Mouse (Mus musculus): ENCODE data around the gene Doc2b.

Gene Doc2b

DNA sequence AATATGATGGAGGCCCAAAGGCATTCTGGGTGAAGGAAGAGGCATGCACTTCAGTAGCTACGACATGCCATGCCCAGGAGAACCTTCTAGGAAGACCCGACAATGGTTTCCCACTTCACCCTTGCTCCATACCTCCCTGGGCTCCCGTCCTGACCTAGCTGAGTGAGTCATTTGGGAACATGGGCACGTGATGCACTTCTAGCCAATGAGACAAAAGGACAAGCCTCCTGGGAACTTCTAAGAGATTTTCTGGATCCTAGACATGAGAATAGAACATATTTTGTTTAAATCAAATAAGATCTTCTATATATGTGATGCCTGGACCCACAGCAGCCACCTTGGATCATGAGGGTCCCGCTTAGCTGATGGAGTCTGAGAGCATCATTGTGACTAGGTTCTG, 3.3 kb downstream of the Doc2b start:
- DNase-seq, result no peak

DNA sequence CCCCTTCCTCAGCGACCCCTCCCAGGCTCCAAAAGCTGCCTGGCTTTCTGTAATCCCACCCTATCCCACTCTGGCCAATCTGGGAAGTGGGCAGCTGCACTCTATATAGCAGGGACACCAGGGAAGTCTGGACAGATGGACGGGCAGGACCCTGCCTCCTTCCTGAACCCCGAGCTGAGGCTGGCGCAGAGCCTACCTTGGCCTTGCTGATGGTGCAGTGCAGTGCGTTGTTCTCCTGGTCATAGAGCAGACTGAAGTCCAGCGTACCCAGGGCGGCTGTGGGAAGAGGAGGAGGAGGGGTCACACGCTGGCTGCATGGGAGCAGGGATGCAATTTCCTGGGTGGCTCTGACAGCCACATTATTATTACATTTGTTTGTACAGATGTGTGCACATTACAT, 10.0 kb downstream of the Doc2b start:
- DNase-seq, result no peak

DNA sequence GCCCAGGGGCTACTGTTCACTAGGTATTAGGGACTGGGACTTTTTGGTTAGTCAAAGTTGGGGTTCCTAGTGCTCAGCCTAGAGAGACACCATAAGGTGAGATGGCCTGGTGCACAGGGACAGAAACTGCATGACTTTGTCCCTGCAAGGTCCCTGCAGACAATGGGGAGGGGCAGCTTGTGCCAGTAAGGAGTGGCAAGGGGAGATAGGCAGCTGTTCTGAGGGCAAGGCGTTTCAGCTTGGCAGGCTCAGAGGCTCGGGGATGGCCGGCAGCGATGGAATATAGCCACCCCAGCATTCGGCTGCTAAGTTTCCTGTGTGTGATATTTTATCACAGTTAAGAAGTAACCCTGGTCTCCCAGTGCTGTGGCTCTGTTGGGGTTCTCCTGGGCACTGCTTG, 12.1 kb downstream of the Doc2b start:
- no peak for DNase-seq

DNA sequence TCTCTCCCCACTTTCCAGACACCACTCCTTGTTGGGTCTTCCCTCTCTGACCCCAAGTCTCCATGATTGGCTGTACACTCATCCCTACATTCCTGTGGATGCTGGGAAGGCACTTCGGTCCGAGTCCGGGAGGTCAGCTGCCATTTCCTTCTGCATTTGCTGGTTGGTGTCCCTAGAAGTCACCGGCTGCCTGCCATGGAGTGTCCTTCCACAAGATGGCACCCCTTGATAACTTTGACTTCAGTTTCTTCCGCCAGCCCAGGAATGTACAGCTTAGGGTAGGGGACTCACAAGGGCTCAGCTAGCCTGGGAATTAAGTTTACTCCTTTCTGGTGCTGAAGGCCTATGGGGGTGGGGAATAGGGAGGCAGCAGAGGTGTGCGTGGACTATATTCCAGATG, 13.9 kb downstream of the Doc2b start:
- peak; percentile 78 for DNase-seq

DNA sequence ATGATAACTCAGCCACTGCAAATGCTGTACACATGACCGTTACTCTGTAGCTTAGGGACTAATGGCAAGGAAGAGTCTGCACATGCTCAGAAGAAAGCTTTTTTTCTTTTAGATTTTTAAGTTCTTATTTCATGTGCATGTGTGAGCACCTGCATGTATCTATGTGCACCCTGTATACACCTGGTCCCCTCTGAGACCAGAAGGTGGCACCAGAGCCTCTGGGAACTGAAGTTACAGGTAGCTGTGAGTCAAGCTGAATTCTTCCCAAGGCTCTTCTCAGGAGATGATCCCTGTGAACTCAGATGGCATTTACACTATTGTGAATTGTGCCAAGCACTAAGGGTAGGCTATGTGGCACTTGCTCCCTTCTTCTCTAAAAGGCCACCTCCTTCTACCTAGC, 19.9 kb downstream of the Doc2b start:
- no peak for DNase-seq

DNA sequence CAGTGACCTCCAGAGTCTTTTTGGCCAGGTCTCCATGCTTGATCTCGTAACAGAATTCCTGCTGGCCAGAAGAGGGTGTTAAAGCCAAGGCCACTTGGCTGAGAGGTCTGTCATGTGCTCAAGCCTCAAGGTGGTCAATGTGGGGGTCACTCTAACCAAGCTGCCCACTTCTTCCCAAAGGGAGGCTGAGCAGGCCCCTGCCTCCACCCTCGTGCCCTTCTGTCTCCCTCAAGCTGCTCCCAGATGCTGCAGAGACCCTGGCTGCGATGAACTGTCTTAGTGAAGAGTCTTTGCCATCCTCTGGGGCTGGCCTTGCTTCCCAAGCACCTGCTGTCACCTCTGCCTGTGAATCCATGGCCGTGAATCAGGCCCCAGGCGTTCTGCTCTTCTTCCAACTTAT, 23.3 kb downstream of the Doc2b start:
- no peak for DNase-seq

DNA sequence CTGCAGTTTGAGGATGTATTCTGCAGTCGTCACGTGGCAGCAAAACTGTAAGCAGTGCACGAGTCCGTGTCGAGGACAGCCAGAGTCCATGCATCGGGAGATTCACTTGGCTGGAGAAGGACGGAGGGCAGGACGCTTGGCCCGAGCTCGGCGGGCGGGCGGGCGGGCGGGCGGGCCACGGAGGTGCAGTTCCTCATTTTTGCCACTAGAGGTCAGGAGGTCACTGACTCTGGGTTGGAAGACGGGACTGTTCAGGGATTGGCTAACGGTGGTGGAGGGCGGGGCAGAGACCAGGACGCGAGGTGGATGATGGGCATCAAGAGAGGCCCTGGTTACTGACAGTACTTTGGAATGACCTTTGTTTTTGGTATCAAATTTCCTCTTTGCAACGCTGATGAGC, 26.6 kb downstream of the Doc2b start:
- DNase-seq, result peak; percentile 89

DNA sequence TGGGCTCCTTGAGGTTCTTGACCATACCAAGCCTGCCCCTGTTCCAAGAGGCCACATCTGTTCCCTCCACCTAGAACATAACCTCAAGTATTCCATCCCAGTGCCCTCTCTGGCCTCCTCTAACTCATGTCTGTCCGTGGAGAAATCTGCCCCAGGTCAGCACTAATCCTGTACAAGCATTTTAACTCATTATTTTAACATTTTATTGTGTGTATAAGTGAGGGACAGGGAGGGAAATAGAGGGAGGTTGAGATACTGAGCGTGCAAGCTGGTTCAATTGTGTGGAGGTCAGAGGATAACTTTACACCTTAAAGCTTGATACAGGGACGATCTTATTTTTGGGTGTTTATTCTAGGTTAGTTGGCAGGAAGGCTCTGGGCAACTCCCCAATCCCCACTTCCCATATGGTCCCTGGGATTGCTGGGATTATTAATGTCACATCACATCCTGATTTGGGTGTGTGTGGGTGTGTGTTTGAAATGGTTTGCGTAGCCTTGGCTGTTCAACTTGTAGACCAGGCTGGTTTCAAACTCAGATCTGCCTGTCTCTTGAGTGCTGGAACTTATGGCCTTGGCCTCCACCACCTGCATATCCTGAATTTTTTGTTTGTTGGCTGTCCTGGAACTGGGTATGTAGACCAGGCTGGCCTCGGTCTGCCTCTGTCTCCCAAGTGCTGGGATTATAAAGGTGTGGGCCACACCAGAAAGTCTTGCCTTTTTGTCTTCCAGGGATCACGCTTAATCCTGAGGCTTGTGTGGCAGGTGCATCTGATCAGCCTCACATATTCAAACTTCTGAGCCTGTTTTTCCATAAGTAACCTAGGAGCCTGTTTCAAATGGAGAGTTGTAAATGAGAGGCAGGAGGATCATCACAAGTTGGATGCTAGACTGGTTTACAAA, 27.5 kb downstream of the Doc2b start:
- DNase-seq, result no peak

DNA sequence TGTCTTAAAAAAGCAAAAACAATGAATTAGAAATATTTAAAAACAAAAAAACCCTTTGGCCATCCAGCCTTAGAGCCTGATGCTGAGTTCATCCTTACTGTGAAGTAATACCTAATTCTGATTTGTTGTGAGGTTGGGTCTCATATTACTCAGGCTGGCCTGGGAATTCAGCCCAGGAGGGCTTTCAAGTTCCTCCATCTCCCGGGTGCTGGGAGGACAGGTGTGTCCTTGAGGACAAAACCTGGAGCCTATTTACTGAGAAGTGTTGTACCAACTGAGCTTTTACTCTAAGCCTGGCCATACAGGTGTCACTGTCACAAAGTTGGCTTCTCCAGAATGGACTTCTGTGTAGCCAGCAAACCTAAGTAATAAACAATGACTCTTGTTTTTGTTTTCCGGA, 28.8 kb downstream of the Doc2b start:
- DNase-seq, result no peak

DNA sequence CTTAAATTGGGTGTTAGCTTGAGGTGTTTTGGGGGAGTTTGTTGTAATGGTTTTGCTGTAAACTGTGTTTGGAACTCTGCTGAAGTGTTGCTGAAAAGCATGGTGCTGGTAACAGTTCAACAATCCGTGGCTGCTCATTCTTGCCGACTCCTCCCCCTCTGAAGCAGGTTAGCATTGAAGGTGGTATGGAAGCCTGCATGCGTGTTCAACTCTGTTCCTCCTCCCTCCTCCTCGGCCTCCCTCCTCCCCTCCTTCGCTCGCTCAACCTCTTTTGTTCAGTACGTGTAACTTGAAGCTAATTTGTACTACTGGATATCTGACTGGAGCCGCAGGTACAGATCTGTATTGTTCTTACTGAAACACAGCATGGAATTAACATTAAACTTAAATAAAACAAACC, 30.7 kb downstream of the Doc2b start:
- no peak for DNase-seq

DNA sequence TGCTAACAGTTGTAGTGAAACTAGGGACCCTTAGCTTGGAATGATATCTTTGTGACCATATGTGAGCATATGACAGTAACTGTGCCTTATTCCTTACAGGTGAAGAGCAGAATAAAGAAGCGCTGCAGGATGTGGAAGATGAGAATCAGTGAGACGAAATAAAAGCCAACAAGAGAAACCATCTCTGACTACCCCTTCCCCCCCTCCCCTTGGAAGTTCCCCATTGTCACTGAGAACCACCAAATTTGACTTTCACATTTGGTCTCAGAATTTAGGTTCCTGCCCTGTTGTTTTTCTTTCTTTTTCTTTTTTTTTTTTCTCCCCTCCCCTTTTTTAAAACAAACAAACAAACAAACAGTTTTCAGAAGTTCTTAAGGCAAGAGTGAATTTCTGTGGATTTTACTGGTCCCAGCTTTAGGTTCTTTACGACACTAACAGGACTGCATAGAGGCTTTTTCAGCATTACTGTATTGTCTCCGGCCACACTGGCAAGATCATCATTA, 31.3 kb downstream of the Doc2b start:
- no peak for DNase-seq

DNA sequence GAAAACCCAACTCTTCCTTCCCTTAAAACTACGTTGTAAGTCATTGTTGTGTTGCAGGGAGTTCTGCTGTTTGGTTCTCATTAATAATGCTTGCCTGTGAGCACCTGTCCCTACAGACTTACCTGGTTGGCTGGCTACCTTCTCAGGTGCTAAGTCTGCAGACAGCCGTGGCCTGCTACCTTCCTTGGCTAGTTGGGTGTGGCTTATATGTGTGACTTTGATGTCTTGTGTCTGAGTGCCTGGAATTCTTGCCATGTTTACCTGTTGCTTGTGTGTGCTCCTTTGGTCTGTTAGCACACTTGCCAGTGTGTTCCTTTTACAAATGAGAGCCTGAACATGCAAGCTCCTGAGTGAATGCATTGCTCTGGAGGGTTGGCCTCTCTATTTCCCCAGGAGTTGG, 33.1 kb downstream of the Doc2b start:
- DNase-seq, result no peak

DNA sequence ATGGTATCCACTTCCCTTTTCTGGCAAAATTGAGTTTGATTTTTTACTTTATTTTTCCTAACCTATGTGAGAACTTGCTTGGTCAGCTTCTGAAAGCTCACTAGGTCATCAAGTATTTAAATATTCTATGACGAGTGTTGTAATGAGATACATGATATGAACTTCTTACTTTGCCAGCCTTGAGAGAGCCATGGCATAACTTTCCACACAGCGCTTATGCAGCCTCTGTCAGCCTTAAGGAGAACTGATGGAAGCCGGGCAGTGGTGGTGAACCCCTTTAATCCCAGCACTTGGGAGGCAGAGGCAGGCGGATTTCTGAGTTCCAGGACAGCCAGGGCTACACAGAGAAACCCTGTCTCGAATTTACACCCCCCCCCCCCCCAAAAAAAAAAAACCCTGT, 35.1 kb downstream of the Doc2b start:
- no peak for DNase-seq

DNA sequence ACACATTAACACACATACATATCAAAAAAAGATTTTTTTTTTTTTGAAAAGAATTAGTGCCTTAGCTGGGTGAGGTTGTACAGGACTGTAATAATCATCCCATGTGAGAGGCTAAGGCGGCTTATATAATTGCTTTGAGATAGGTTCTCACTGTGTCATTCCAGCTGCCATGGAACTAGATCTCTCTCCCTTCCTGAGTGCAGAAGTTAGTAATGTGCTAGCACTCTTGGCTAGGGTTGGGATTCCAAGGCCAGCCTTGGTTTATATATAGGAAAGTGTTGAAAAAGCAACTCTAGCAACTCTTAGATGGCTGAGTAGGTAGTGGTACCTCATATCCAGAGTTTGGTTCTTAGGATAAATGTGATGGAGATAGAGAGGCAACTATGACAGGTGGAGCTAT, 37.3 kb downstream of the Doc2b start:
- no peak for DNase-seq

DNA sequence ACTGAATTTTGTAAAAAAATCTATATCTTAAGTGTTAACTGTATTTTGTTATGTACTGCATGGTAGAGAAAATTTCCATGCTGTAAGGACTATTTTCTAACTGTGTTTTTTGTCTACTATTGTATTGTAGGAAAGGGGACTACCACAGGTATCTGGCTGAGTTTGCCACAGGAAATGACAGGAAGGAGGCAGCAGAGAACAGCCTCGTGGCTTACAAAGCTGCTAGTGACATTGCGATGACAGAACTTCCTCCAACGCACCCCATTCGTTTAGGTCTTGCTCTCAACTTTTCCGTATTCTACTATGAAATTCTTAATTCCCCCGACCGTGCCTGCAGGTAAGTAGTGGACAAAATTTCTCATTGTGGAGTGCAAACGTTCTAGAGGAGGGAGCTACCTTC, 39.2 kb downstream of the Doc2b start:
- DNase-seq, result no peak

DNA sequence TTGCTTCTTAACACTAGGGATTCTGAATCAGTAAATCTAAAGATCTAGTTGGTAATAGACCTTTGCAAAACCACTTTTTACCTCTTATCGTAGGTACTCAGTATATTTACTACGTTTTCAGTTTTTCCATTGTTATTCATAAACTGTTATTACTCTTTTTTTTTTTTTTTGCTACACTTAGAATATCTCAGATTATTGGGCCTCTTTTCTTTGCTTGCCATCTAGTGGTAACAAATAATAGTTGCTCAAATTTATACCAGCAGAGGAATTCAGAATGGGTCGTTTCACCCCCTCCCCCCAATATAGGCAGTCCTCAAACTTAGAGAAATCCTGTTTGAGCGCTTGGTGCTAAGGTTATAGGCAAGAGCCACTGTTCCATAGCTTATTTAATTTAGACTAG, 44.8 kb downstream of the Doc2b start:
- DNase-seq, result no peak

DNA sequence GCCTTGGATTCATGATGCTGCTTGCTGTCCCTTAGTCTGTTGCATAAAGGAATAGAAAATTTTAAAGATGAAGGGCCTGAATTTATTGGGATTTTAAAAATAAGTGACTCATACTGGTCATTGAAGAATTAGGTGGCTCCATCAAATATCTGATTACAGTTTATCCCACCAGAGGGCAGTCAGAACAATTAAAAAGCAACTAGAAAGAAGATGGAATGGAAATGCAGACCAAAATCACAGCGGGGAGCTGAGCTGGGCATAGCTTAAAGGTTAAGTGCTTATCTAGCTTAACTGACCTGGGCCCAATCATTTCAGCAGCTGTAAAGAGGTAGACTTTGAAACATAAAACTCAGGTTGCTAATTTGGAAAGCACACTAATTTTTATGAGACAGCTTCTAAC, 45.3 kb downstream of the Doc2b start:
- DNase-seq, result no peak

DNA sequence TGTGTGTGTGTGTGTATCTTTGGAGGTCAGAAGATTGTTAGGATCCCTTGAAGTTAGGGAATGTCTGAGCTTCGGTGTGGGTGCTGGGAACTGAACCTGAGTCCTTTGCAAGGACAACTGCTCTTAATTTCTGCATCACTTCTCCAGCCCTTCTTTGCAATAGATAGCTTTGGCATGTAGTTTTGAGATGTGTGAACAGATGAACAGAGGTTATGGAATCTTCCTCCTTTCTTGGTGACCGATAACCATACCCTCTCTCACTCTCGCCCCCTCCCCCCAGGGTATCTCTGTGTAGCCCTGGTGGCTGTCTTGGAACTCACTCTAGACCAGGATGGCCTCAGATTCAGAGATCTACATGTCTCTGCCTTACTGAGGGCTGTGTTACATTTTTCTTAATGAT, 51.1 kb downstream of the Doc2b start:
- DNase-seq, result no peak

DNA sequence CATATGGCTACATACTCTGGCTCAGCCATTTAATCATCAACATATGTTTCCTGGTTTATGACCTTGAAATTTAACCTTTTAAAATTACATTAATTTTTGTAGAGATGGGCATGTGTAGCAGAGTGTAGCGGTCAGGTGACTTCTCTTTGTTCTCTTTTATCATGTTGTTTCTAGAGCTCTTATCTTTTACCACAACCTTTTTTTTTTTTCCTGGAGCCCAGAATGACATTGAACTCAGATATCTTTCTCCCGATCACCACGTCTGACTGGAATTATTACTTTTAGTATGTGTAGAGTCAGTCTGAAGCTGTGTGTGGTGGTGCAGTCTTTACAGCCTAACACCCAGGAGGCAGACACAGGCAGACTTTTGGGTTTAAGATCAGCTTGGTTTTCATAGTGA, 54.2 kb downstream of the Doc2b start:
- DNase-seq, result no peak

DNA sequence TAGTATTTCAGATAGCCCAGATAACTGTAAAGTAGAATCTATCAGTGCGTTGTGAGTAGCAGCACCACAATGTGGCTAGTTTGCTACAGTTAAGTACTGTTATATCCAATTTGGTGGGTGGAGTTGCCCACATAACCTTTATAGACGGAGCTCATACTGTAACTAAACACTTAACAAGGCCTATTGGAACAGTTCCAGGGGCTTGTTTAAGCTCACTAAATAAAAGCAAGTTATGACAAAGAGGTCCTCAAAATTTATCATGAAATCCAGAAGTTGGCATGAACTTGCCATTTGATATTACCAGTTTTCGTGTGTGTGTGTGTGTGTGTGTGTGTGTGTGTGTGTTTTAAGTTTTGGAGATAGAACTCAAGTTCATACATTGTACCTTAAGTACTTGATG, 55.6 kb downstream of the Doc2b start:
- no peak for DNase-seq

DNA sequence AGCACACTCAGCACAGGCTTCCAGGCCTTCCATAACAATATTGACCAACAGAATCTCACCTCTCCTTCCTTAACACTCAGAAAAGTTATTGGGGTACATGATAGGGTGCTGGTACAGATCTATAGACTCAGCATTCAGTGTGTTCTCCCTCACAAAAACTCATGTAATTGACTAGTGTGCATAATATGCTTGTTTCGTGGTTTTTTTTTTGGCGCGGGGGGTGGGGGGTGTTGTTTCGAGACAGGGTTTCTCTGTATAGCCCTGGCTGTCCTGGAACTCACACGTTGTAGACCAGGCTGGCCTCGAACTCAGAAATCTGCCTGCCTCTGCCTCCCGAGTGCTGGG, 57.4 kb downstream of the Doc2b start:
- DNase-seq, result no peak

DNA sequence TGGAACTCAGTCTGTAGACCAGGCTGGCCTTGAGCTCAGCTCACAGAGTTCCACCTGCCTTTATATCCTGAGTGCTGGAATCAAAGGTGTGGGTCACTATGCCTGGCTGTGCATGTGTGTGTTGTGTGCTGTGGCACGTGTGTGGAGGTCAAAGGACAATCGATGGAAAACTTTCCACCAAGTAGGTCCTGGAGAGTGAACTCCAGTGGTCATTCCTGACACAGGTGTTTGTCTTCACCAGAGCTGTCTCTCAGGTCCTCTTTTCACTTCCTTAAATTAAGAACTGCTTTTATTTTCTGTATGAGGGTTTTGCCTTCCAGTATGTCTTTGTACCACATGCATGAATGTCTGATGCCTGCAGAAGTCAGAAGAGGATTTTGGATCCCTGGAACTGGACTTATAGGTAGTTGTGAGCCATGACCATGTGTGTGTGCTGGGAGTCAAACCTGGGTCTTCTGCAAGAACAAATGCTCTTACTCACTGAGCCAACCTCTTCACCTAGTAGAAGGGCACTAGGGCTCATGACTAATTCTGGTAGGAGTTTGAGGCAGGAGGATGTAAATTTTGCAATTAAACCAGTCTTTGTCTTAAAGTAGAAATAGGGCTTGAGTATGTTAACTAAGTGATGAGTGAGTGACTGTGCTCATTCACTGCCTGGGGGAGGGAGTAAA, 57.9 kb downstream of the Doc2b start:
- no peak for DNase-seq

DNA sequence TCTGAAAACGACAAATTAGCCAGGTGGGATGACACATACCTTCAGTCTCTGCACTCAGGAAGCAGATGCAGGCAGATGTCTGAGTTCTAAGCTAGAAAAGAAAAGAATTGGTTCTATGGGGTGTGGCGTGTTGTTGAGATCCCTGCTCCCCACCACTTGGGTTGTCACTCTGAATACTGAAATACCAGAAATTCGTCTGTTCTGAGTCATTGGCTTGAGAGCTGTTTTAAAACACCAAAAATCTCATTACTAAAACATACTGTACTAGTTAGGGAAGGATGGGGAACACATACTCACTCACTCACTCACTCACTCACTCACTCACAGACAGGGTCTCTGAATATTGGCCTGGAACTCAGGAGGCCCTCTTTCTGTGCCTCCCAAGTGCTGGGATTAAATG, 58.9 kb downstream of the Doc2b start:
- no peak for DNase-seq

DNA sequence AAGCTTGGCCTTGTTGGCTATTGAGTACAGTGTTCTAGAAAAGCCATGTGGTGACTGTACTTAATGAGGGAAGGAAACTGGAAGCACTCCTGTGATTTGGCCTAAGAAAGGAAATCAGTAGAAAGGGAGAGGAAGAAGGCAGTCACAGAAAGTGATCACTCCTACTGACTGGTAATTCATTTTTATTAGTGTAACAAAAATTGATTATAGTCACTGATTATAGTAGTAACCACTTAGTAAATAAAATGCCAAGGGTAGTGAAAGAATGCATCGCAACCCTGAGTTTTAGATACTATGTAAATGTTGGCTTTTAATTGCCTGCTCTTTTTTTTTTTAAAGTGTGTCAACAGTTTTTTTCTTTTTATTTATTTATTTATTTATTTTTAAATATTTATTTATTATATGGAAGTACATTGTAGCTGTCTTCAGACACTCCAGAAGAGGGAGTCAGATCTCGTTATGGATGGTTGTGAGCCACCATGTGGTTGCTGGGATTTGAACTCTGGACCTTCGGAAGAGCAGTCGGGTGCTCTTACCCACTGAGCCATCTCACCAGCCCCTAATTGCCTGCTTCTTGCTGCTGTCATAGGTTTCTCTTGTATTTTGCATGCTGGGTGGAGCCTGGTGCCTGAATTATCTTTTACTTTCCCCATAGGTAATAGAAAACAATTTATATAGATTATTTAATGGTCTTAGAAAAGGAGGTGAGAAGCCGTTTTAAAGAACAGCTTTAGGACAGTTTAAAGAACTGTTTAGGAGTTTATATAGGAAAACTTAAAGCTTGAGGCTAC, 60.2 kb downstream of the Doc2b start:
- DNase-seq, result no peak
